Mouse (Mus musculus): ENCODE data around the gene Slc50a1. TPM values are rescaled to one million over a fixed set of nuclear protein-coding genes. Genes with fewer than 3 reads are reported as not detected.

Slc50a1 gene
- polyA plus RNA-seq, 1 experiment: 90.0 TPM

- DNase-seq (ENCODE audit: extremely low spot score in 1 of 2, low spot score in 1 of 2): peak in 1 of 2 experiments; percentile 35
Measured at GRCm38 (mm10) chr3:89296761-89297396, 26.5 kb upstream of the Slc50a1 start.

- DNase-seq (ENCODE audit: extremely low spot score in 1 of 2, low spot score in 1 of 2): no peak
Measured at GRCm38 (mm10) chr3:89295685-89296230, 25.4 kb upstream of the Slc50a1 start.

- no peak for DNase-seq (ENCODE audit: extremely low spot score in 1 of 2, low spot score in 1 of 2)
Measured at GRCm38 (mm10) chr3:89294195-89294594, 23.8 kb upstream of the Slc50a1 start.

GRCm38 (mm10) chr3:89293247-89293918 lies 23.0 kb upstream of the Slc50a1 start:
- DNase-seq (ENCODE audit: extremely low spot score in 1 of 2, low spot score in 1 of 2): no peak

DNA sequence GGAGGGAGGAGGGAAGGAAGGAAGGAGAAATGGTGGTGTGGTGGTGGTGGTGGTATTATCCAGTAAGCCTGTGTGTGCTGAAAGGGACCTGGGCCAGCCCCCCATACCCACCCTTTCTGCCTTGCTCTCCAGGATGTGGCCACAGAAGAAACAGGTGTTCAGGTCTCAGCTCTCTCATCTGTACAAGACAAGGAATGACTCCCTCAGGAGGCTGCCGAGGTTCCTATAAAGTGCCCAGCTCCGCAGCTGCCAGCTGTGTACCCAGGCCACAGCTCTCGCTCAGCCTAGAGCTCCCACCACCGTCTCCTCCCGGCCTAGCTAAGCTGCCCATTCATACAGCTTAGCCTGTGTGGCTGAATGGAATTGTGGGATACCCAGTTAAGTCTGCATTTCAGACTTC lies 21.9 kb upstream of the Slc50a1 start:
- DNase-seq (ENCODE audit: extremely low spot score in 1 of 2, low spot score in 1 of 2): no peak

DNA sequence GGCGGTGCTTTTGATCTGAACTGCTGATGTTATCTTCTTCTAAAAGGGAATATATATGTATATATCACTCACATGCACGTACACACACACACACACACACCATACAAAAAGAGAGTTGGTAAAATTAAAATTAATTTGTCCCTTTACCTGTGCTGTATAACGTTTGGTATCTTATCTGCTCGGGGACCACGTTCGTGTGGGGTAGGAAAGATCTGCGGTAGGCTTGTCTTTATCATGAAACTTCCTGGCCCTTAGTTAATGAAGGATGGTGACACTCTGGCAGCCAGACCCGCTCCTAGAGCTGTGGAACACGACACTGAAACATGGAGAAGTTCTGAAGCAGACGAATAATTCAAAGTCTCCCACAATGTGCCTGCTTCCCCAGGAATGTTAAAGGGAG lies 21.5 kb upstream of the Slc50a1 start:
- DNase-seq (ENCODE audit: extremely low spot score in 1 of 2, low spot score in 1 of 2): no peak

DNA sequence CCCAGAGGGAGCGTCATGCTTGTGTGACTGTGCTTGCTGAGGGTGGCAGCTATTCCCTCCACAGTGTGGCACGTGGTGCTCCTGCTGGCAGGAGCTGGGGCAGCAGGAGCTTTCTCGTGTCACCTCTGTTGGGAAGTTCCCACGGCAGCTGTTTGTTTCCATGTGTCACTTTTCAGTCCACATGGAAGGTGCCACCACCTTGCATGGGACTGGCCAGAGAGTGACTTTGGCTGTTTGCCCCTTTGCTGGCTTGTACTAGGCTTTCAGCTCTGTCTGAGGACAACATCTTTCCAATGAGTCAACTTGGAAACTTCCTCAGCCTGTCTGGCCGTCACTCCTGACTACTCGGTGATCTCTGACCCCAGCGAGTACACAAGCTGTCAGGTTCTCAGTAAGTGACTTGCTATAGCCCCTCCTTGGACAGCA lies 18.1 kb upstream of the Slc50a1 start:
- no peak for DNase-seq (ENCODE audit: extremely low spot score in 1 of 2, low spot score in 1 of 2)

GRCm38 (mm10) chr3:89287286-89287685 lies 16.9 kb upstream of the Slc50a1 start:
- DNase-seq (ENCODE audit: extremely low spot score in 1 of 2, low spot score in 1 of 2): no peak

GRCm38 (mm10) chr3:89285526-89285925 lies 15.2 kb upstream of the Slc50a1 start:
- no peak for DNase-seq (ENCODE audit: extremely low spot score in 1 of 2, low spot score in 1 of 2)

GRCm38 (mm10) chr3:89284261-89284660 lies 13.9 kb upstream of the Slc50a1 start:
- no peak for DNase-seq (ENCODE audit: extremely low spot score in 1 of 2, low spot score in 1 of 2)

- no peak for DNase-seq (ENCODE audit: extremely low spot score in 1 of 2, low spot score in 1 of 2)
Measured at GRCm38 (mm10) chr3:89282291-89282643, 11.9 kb upstream of the Slc50a1 start.

DNA sequence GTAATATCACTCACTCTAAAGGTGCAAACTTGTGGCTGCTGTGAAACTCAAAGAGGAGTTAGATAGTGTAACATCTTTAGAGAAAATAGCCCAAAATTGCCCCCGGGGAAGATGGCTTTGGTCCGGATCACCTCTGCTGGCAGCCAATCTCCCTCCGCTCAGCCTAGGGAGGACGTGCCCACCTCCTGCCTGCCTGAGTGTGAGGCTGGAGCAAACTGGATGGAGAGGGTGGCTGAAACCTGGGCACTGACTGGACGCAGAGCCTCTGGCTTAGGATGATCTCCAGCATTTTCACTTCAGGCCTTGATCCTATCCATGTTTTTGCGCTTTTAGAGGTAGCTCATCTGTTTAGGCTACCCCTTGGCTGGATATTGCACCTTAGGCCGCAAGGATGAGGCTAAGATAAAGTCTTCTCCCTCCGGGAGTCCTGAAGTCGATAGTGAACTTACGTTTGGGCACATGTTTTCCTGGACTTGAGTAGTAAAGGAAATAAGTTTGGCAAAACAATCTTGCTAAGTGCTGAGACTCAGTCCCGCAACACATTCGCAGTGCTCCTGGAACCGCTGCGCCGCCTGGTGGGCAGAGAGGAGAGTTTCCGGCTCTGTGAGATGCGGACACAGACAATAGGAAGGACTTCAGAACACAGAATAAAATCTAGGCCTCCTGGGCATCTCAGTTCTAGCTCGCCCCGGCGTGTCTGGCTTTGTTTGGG lies 11.4 kb upstream of the Slc50a1 start:
- peak in 1 of 2 experiments; percentile 90 for DNase-seq (ENCODE audit: extremely low spot score in 1 of 2, low spot score in 1 of 2)

- no peak for DNase-seq (ENCODE audit: extremely low spot score in 1 of 2, low spot score in 1 of 2)
Measured at GRCm38 (mm10) chr3:89280606-89281511, 10.5 kb upstream of the Slc50a1 start, which contains the start of gene Efna1. Efna1 (minus strand) TSS chr3:89281142.

GRCm38 (mm10) chr3:89280050-89280605 lies 9.8 kb upstream of the Slc50a1 start:
- DNase-seq (ENCODE audit: extremely low spot score in 1 of 2, low spot score in 1 of 2): peak in 1 of 2 experiments; percentile 42

GRCm38 (mm10) chr3:89279153-89279890 lies 9.0 kb upstream of the Slc50a1 start:
- DNase-seq (ENCODE audit: extremely low spot score in 1 of 2, low spot score in 1 of 2): peak in 1 of 2 experiments; percentile 78

- DNase-seq (ENCODE audit: extremely low spot score in 1 of 2, low spot score in 1 of 2): no peak
Measured at GRCm38 (mm10) chr3:89278643-89279042, 8.3 kb upstream of the Slc50a1 start.

DNA sequence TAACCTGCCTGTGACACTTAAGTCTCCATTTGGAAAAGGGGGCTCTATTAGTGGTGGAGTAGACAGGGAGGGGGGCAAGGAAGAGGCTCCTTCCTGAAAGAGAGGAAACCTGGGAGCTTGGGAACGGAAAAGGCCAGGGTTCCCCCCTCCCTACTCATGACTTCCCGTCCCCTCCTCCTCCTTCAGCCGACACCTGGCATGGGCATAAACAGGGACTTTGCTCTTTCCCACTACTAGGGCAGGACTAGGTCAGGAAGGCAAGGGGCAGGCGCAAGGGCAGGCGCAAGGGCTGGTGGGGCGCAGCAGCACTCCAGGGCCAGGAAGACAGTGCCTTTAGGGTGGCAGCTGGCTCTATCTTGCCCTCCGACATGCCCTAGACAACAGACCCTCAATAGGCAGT lies 7.7 kb upstream of the Slc50a1 start:
- DNase-seq (ENCODE audit: extremely low spot score in 1 of 2, low spot score in 1 of 2): no peak

GRCm38 (mm10) chr3:89277281-89278021 lies 7.1 kb upstream of the Slc50a1 start:
- DNase-seq (ENCODE audit: extremely low spot score in 1 of 2, low spot score in 1 of 2): no peak

GRCm38 (mm10) chr3:89276061-89276460 lies 5.7 kb upstream of the Slc50a1 start:
- no peak for DNase-seq (ENCODE audit: extremely low spot score in 1 of 2, low spot score in 1 of 2)

All from frontal cortex, adult 2 months (tissue).